Mouse (Mus musculus) layer of hippocampus, adult 9-11 months (tissue): ENCODE results near the gene Gm7735.
"Not testable (repeated sequence)": the region's sequence is repeated elsewhere in the genome, so short reads cannot be mapped to it uniquely, and the experiment has no call there.

Experiments
- DNase-seq: peaks from one replicate; pipeline ENCODE4 v3.0.0; 2022

The Gm7735 gene

DNA sequence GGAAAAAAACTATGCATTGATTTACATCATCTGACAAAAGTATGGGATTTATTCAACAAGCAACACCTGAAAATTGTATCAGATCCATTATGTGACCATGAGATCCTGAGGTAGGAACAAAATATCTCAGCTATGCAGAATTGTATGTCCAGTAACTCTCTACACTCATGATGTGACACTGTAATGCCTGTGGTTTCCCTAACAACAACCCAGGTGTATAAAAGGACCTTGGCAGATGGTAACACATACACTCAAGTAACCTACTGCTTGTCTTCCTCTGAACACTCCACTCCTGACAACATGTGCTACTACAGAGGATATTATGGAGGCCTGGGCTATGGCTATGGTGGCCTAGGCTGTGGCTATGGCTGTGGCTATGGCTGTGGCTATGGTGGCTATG, at the start of gene Gm7735:
Gm7735 (plus strand) TSS at position 301 of the 400 bp plus-strand sequence.
- not testable (repeated sequence) for DNase-seq

DNA sequence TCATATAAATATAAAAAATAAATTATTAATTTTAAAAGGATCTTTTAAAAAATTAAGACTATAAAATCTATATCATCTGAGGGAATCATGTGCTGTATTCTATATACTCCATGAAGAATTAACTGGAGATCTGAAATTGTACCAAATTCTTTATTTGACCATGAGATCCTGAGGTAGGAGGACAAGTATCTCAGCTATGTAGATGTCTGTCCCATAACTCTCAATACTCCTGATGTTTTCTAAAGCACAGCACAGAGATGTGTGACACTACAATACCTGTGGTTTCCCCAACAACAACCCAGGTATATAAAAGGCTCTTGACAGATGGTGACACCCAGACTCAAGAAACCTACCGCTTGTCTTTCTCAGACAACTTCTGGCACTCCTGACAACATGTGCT, 28.7 kb upstream of the Gm7735 start, which contains the start of gene Gm6358:
Gm6358 (plus strand) TSS at position 301 of the 400 bp plus-strand sequence.
- no peak for DNase-seq

DNA sequence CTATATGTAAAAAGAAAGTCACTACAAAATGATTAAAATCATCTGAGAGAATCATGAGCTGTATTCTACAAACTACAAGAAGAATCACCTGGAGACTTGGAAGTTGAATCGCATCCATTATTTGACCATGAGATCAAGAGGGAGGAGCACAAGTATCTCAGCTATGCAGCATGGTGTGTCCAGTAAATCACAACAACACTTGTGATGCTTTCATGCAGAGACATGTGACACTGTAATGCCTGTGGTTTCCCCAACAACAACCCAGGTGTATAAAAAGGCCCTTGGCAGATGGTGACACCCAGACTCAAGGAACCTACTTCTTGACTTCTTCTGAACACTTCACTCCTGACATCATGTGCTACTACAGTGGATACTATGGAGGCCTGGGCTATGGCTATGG, 18.5 kb upstream of the Gm7735 start, which contains the start of gene Gm10061:
Gm10061 (plus strand) TSS at position 301 of the 400 bp plus-strand sequence.
- no peak for DNase-seq

DNA sequence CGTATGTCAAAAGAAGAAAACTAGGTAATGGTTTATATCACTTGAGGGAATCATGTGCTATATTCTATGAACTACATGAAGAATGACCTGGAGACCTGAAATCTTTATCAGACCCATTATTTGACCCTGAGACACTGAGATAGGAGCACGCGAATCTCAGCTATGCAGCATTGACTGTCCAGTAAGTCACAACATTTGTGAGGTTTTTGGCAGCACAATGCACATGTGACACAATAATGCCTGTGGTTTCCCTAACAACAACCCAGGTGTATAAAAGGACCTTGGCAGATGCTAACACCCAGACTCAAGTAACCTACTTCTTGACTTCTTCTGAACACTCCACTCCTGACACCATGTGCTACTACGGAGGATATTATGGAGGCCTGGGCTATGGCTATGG, 11.6 kb upstream of the Gm7735 start, which contains the start of gene Gm9789:
Gm9789 (plus strand) TSS at position 301 of the 400 bp plus-strand sequence.
- no peak for DNase-seq

DNA sequence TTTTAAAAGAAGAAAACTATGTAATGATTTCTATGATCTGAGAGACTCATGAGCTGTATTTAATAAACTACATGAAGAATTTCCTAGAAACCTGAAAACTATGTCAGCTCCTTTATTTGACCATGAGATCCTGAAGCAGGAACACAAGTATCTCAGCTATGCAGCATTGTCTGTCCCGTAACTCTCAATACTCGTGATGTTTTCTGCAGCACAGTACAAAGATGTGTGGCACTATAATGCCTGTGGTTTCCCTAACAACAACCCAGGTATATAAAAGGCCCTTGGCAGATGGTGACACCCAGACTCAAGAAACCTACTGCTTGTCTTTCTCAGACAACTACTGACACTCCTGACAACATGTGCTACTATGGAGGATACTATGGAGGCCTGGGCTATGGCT, 5.1 kb downstream of the Gm7735 start, which contains the start of gene 1110057P08Rik:
1110057P08Rik (plus strand) TSS at position 301 of the 400 bp plus-strand sequence.
- DNase-seq = no peak

DNA sequence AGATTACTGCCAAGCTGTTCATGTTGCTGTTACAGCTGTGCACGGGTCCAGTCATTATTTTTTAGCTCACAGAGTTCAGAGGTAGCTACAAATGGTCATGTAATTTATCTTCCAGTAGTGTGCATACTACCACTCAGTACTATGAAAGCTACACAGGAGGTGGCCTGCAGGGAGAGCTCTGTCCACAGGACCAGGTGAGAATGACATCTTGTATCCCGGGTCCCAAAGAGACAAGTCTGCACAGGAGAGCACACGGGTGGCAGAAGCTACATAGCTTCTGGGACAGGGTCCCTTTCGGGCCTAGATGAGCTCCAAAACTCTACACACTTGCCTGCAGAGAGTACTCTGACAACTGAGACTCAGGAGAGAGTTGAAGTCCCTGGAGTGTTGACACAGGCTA, 19.3 kb downstream of the Gm7735 start:
- DNase-seq = no peak

DNA sequence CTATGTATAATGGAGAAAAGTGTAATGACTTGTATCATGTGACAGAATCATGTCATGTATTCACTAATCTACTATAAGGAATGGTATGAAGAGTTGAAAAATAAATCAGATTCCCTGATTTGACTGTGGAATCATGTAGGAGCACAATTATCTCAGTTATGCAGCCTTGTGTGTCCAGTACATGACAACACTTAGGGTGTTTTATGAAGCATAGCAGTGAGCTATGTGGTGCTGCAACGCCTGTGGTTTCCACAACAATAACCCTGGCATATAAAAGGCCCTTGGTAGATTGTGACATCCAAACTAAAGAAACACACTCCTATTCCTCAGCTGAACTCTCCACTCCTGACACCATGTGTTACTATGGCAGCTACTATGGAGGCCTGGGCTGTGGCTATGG, 36.3 kb downstream of the Gm7735 start, which contains the start of gene Krtap20-2:
Krtap20-2 (plus strand) TSS at position 301 of the 400 bp plus-strand sequence.
- DNase-seq = no peak
